ENCODE assay signal across 8 mouse cellular contexts in the genomic region with DNA sequence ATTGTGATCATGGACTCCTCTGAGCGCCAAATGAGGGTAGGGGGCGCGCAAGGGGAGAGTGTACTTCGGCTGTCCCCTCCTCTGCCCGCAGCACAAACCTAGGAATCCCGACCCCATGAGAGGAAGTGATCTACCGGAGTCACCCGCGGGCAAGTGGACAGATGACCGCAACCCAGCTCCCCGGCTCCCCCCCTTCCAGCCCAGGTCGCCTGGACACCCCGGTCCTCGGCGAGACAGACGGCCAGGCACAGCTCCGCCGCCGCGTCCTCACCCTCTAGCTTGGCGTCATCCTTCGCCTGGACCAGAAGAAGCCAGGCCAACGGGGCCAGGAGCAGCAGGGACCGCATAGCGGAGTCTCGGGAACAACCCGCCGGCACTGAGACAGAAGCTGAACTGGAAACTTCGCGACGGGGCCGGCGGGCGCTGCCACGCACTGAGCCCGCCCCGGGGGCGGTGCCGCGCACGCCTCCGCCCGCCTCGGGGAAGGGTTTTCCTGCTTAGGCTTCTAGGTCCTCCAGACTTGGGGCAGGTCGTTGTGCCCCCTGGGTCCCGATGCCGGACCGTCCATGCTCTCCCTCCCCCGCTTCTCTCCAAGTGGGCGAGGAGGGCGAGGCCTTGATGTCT. TPM values are rescaled to one million over a fixed set of nuclear protein-coding genes. Genes with fewer than 3 reads are reported as not detected.
DNase-seq lines count a peak whose midpoint lies in the region; ATAC-seq lines count a peak whose summit lies in the region.

A gene (minus strand): TSS at position 437 of the 624 bp plus-strand sequence.

- under 1% methylated on average over 51 of the region's 51 CpGs for WGBS in hindbrain, embryonic 13.5 days

- peak within 1 kb of the TSS; percentile 73 for H3K4me2 ChIP-seq in hindbrain, embryonic 13.5 days

- peak within 1 kb of the TSS; percentile 72; the same call in 1 of the 2 replicates for H3K27ac ChIP-seq in hindbrain, embryonic 13.5 days

- peak within 1 kb of the TSS; percentile 52 for H3K4me3 ChIP-seq in hindbrain, embryonic 13.5 days

- peak; percentile 41 for ATAC-seq in hindbrain, embryonic 13.5 days (ENCODE audit: low FRiP score)

- H3K36me3 ChIP-seq in hindbrain, embryonic 13.5 days, result no peaks in the 10 kb centered on the region

- peak within 1 kb of the TSS; percentile 71 for H3K9ac ChIP-seq in hindbrain, embryonic 13.5 days

- H3K4me1 ChIP-seq in hindbrain, embryonic 13.5 days (replicated peaks), result peaks cover 21% of the 10 kb centered on the region

- no peaks in the 10 kb centered on the region for H3K9me3 ChIP-seq in hindbrain, embryonic 13.5 days

- DNase-seq in T-cell, adult 2 months (ENCODE audit: low spot score), result peak; percentile 75
- peak; percentile 48 to 65 for DNase-seq in cerebellum, postnatal 4 days (ENCODE audit: low spot score in 2 of 2)
- peak; percentile 69 to 74 for DNase-seq in frontal cortex, postnatal 36 days (ENCODE audit: low spot score in 2 of 2)
- peak; percentile 66 to 77 for DNase-seq in layer of hippocampus, postnatal 14 days (ENCODE audit: low spot score in 2 of 2)
- peak; percentile 92 for DNase-seq in lung, postnatal 10 days
- peak; percentile 73 for DNase-seq in ovary, postnatal 14 days (ENCODE audit: low spot score)
- DNase-seq in thymus, postnatal 25 days, result peak; percentile 82

- peaks cover 15% of the 10 kb centered on the region; the same call in 1 of the 2 replicates for H3K27me3 ChIP-seq in hindbrain, embryonic 13.5 days

RNA-seq across cellular contexts. Expression of the gene that starts here (rescaled TPM):
- 26.6 and 28.1 TPM in 2 replicates for polyA plus RNA-seq in hindbrain, embryonic 13.5 days (2015; fragmentation: Nextera tagmentation; extraction: Ambion mirVana)
- 10 to 100 TPM; 26.7 to 28.4 TPM for total RNA-seq in layer of hippocampus, postnatal 14 days (2021)

Comparison
In these comparisons a context has a peak if more than half of its experiments do, and no peak if none do; other contexts are left out.
1. Peak in every context shown above with its lines: DNase-seq, ATAC-seq, H3K4me3 ChIP-seq and H3K27ac ChIP-seq.